ENCODE assay signal across 8 mouse cellular contexts in the genomic region with DNA sequence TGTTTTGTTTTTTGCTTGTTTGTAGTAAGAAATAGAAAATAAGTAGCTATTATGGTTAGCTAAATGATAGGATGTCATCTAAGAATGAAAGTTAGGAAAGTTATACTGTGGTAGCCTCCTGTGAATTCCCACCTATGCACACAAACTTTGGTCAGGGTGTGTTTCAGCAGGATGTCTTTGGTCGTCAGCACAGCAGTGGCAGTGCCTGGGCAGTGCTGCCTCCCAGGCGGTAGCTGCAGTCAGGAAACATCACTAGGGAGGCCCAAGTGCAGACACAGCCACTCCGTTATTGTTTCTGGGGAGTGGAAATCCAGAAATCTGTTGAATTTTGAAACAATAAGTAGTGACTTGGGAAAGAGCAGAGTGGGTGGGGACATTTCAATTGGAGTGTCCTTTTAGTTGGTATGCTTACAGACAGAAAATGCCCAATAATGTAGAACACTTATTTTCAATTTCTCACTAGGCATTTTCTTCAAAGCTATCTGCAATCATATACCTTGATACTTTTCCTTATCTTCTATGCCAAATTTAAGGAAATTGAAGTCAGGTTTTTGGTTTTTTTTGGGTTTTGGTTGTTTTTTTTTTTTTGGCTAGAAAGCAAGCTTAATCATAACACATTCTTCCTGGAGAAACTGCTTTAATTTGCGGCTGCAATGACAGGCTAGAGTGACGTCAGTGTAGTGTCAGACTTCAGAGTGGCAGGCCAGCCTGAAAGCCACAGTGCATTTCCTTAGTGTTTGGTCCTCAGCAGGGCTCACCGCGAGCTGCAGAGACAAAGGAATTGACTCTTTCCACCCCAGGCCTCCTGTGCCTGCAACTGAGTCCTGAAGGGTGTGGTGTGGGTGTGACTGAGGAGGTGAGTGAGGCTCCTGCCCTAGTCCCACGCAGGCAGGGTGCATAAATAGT.
DNase-seq lines count a peak whose midpoint lies in the region; ATAC-seq and TF ChIP-seq lines count a peak whose summit lies in the region.

No protein-coding gene starts in this region.

- peak overlapping the region; percentile 31 for H3K4me2 ChIP-seq in embryonic facial prominence, embryonic 14.5 days (ENCODE audit: low read depth, low read length)
- no peak overlapping the region for H3K4me2 ChIP-seq in hindbrain, embryonic 13.5 days
- no peak overlapping the region for H3K4me2 ChIP-seq in lung, embryonic 16.5 days (ENCODE audit: low read depth, low read length)

- H3K36me3 ChIP-seq in spleen, adult 2 months (ENCODE audit: control insufficient read depth, insufficient read depth, low read length): no peaks in the 10 kb centered on the region
- H3K36me3 ChIP-seq in embryonic facial prominence, embryonic 14.5 days (ENCODE audit: control insufficient read depth, insufficient read depth, low read length): no peaks in the 10 kb centered on the region
- no peaks in the 10 kb centered on the region for H3K36me3 ChIP-seq in hindbrain, embryonic 13.5 days
- H3K36me3 ChIP-seq in lung, embryonic 16.5 days (ENCODE audit: control insufficient read depth, insufficient read depth, low read length): no peaks in the 10 kb centered on the region
- no peaks in the 10 kb centered on the region for H3K36me3 ChIP-seq in small intestine, adult 2 months (ENCODE audit: control insufficient read depth, insufficient read depth, low read length)

- no peak overlapping the region for H3K4me3 ChIP-seq in spleen, adult 2 months (ENCODE audit: extremely low read depth, insufficient read depth, insufficient read length)
- H3K4me3 ChIP-seq in embryonic facial prominence, embryonic 14.5 days (ENCODE audit: low read depth, low read length): no peak overlapping the region
- H3K4me3 ChIP-seq in hindbrain, embryonic 13.5 days: no peak overlapping the region
- H3K4me3 ChIP-seq in lung, embryonic 16.5 days (ENCODE audit: low read length): no peak overlapping the region
- 0 out of 2 replicates have a peak overlapping the region, but pooled peaks have one; percentile 3 for H3K4me3 ChIP-seq in small intestine, adult 2 months (ENCODE audit: low read depth, low read length)

- H3K9ac ChIP-seq in embryonic facial prominence, embryonic 14.5 days (ENCODE audit: low read depth, low read length): no peak overlapping the region
- H3K9ac ChIP-seq in hindbrain, embryonic 13.5 days: no peak overlapping the region
- peak overlapping the region; percentile 49; the same call in 1 of the 2 replicates for H3K9ac ChIP-seq in lung, embryonic 16.5 days (ENCODE audit: low read length)

- DNase-seq in spleen, adult 2 months (ENCODE audit: low read depth in 1 of 2, low spot score in 2 of 2): peak in 1 of 2 experiments; percentile 49
- no peak for DNase-seq in spleen, adult 12 weeks (ENCODE audit: low spot score)
- DNase-seq in embryonic facial prominence, embryonic 14.5 days (ENCODE audit: low spot score): peak; percentile 78
- DNase-seq in ovary, adult 18-20 months (ENCODE audit: low spot score): no peak
- DNase-seq in cerebellum, postnatal 14 days: no peak

- WGBS in spleen, adult 2 months: 26% methylated on average over 8 of the region's 8 CpGs
- WGBS in embryonic facial prominence, embryonic 14.5 days: 13% methylated on average over 8 of the region's 8 CpGs
- WGBS in hindbrain, embryonic 13.5 days: 14% methylated on average over 8 of the region's 8 CpGs
- WGBS in lung, embryonic 16.5 days: 16% methylated on average over 8 of the region's 8 CpGs
- 21% methylated on average over 8 of the region's 8 CpGs for WGBS in small intestine, adult 2 months

- ATAC-seq in embryonic facial prominence, embryonic 14.5 days (ENCODE audit: low read depth): 0 out of 2 replicates have a peak, but pooled peaks have one; percentile 34
- no peak for ATAC-seq in hindbrain, embryonic 13.5 days (ENCODE audit: low FRiP score)
- ATAC-seq in lung, embryonic 16.5 days (ENCODE audit: low read depth): peak; percentile 42; the same call in 1 of the 2 replicates

- H3K27ac ChIP-seq in spleen, adult 2 months (ENCODE audit: insufficient read depth, low read length): peak overlapping the region; percentile 27; the same call in 1 of the 2 replicates
- H3K27ac ChIP-seq in embryonic facial prominence, embryonic 14.5 days (replicated peaks; ENCODE audit: low read depth, low read length): peak overlapping the region; percentile 70
- peak overlapping the region; percentile 55; the same call in 1 of the 2 replicates for H3K27ac ChIP-seq in hindbrain, embryonic 13.5 days
- peak overlapping the region; percentile 61 for H3K27ac ChIP-seq in lung, embryonic 16.5 days (ENCODE audit: low read length)
- H3K27ac ChIP-seq in small intestine, adult 2 months (ENCODE audit: insufficient read depth, low read depth, low read length): peak overlapping the region; percentile 10; the same call in 1 of the 2 replicates

- no peaks in the 10 kb centered on the region for H3K27me3 ChIP-seq in spleen, adult 2 months (ENCODE audit: control insufficient read depth, insufficient read depth, low read length)
- H3K27me3 ChIP-seq in embryonic facial prominence, embryonic 14.5 days (replicated peaks; ENCODE audit: control insufficient read depth, insufficient read depth, low read length): no peaks in the 10 kb centered on the region
- H3K27me3 ChIP-seq in hindbrain, embryonic 13.5 days: no peaks in the 10 kb centered on the region
- H3K27me3 ChIP-seq in lung, embryonic 16.5 days (ENCODE audit: control insufficient read depth, insufficient read depth, low read depth, low read length): no peaks in the 10 kb centered on the region
- no peaks in the 10 kb centered on the region for H3K27me3 ChIP-seq in small intestine, adult 2 months (ENCODE audit: control insufficient read depth, insufficient read depth, low read length)

- no peaks in the 10 kb centered on the region for H3K9me3 ChIP-seq in embryonic facial prominence, embryonic 14.5 days (ENCODE audit: control insufficient read depth, low read length)
- H3K9me3 ChIP-seq in hindbrain, embryonic 13.5 days: no peaks in the 10 kb centered on the region
- H3K9me3 ChIP-seq in lung, embryonic 16.5 days (ENCODE audit: control insufficient read depth, low read length): no peaks in the 10 kb centered on the region

- TF ChIP-seq CTCF in spleen, adult 2 months (IDR thresholded peaks at IDR 0.05; ENCODE audit: extremely low read depth, insufficient read depth, insufficient read length, insufficient replicate concordance): no peak
- TF ChIP-seq CTCF in small intestine, adult 2 months (IDR thresholded peaks at IDR 0.05; ENCODE audit: extremely low read depth, insufficient read length, insufficient replicate concordance, low read depth, low read length): no peak

- no peak for TF ChIP-seq POLR2A in spleen, adult 2 months (IDR thresholded peaks at IDR 0.05; ENCODE audit: low read depth, low read length)
- no peak for TF ChIP-seq POLR2A in small intestine, adult 2 months (IDR thresholded peaks at IDR 0.05; ENCODE audit: low read depth, low read length)

- H3K4me1 ChIP-seq in spleen, adult 2 months (ENCODE audit: control insufficient read depth, insufficient read depth, insufficient read length): peaks cover 2% of the 10 kb centered on the region; the same call in 1 of the 2 replicates
- peaks cover 37% of the 10 kb centered on the region for H3K4me1 ChIP-seq in embryonic facial prominence, embryonic 14.5 days (ENCODE audit: control insufficient read depth, insufficient read depth, low read length)
- H3K4me1 ChIP-seq in hindbrain, embryonic 13.5 days (replicated peaks): peaks cover 40% of the 10 kb centered on the region
- peaks cover 14% of the 10 kb centered on the region for H3K4me1 ChIP-seq in lung, embryonic 16.5 days (replicated peaks; ENCODE audit: control insufficient read depth, insufficient read depth, low read length)
- peaks cover 5% of the 10 kb centered on the region for H3K4me1 ChIP-seq in small intestine, adult 2 months (ENCODE audit: control insufficient read depth, insufficient read depth, insufficient read length, low read length)

Comparison
In these comparisons a context has a peak if more than half of its experiments do, and no peak if none do; other contexts are left out.
1. H3K27ac ChIP-seq: peak in every context shown above with its lines; median percentile 70 in embryonic facial prominence, embryonic 14.5 days; 61 in lung, embryonic 16.5 days; 55 in hindbrain, embryonic 13.5 days; 27 in spleen, adult 2 months; 10 in small intestine, adult 2 months.